Mouse (Mus musculus): ENCODE data around the gene Isy1.

Gene Isy1

DNA sequence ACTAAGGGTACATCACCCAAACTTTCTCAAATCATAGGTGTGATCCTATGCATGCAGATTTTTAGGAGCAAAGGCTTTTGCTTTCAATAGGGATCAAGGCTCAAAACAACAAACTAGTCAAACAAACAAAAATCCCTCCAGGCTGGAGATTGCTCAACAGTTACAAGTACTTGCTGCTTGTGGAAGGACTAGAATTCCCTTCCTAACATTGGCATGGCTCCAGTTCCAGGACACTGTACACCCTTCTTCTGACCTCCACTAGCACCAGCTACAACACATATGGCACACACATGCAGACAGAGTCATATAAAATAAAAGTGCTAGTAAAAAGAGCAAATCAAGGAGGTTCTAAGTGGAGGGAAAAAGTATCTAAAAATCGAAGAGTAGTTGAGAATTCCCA is 8.2 kb upstream of the Isy1 start:
- no peak for DNase-seq

GRCm38 (mm10) chr6:87845031-87845695 is 6.6 kb upstream of the Isy1 start:
- DNase-seq, result no peak

- DNase-seq, result no peak
These were observed 3.7 kb upstream of the Isy1 start for GRCm38 (mm10) chr6:87842254-87842653.

- DNase-seq, result no peak
These were observed 3.0 kb upstream of the Isy1 start for GRCm38 (mm10) chr6:87841635-87842034.

- no peak for DNase-seq
These were observed 1.3 kb upstream of the Isy1 start for GRCm38 (mm10) chr6:87839797-87840341.

DNA sequence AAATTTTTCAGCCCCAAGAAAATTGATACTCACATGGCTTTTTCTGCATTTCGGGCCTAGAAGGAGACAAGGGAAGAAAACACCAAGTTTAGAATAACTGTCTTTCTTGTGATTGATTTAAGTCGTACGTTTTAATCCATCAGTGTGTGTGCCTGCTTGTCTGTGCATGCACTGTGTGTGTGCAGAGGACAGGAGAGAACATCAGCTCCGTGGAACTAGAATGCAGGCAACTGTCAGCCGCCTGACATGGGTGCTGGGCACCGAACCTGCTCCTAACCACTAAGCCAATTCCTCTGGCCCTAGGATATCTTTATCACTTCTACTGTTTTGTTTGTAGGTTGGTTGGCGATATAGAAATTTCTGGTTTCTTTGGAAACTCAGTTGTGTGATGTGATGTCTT is 2.9 kb downstream of the Isy1 start, which contains the start of gene Gm45140:
Gm45140 (minus strand) TSS at position 101 of the 400 bp plus-strand sequence.
- DNase-seq, result no peak

- DNase-seq, result no peak
These were observed 18.2 kb downstream of the Isy1 start for GRCm38 (mm10) chr6:87820366-87820765.

DNA sequence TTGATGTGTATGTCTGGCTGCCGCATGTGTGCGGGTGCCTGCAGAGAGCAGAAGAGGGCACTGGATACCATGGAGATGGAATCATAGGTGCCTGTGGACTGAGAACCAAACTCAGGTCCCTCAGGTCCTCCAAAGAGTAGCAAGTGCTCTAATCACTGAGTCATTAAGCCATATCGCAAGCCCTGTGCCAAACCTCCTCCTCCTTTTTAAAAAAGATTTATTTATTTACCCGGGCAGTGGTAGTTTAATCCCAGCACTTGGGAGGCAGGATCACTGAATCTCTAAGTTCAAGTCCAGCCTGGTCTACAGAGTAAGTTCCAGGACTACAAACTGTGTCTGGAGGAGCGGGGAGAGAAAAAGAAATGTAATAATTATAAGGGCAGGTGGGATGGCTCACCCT is 24.1 kb downstream of the Isy1 start:
- no peak for DNase-seq

GRCm38 (mm10) chr6:87812656-87813055 is 25.9 kb downstream of the Isy1 start:
- DNase-seq, result no peak

- peak; percentile 93 to 96 for DNase-seq
These were observed 26.8 kb downstream of the Isy1 start, which contains the start of gene Rab43 for GRCm38 (mm10) chr6:87811675-87812338. Rab43 (minus strand) TSS chr6:87812164.

GRCm38 (mm10) chr6:87810713-87811669 is 27.6 kb downstream of the Isy1 start:
- DNase-seq, result peak; percentile 76 to 78

GRCm38 (mm10) chr6:87810311-87810710 is 28.3 kb downstream of the Isy1 start:
- no peak for DNase-seq

GRCm38 (mm10) chr6:87809651-87810161 is 28.9 kb downstream of the Isy1 start:
- peak in 1 of 2 experiments; percentile 41 for DNase-seq

DNA sequence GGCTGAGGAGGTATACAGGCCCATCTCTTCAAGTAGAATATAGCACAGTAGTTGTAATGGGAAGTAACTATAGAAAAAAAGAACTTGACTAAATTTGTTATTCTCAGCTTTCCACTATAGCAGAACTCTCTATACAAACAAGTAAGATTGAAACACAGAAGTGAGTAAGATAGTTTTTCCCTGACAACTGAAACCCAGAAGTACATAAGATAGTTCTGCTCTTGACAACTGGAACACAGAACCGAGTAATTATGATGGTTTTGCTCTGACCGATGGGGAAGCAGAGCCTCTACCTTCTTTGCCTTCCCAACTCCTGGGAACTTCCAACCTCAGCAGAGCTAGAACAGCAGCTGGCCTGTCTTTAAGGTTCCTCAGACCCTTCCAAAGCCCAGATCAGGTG is 29.5 kb downstream of the Isy1 start:
- DNase-seq, result no peak

- DNase-seq, result peak in 1 of 2 experiments; percentile 46
These were observed 30.1 kb downstream of the Isy1 start for GRCm38 (mm10) chr6:87808521-87808920.

GRCm38 (mm10) chr6:87807735-87808440 is 30.7 kb downstream of the Isy1 start:
- DNase-seq, result no peak

DNA sequence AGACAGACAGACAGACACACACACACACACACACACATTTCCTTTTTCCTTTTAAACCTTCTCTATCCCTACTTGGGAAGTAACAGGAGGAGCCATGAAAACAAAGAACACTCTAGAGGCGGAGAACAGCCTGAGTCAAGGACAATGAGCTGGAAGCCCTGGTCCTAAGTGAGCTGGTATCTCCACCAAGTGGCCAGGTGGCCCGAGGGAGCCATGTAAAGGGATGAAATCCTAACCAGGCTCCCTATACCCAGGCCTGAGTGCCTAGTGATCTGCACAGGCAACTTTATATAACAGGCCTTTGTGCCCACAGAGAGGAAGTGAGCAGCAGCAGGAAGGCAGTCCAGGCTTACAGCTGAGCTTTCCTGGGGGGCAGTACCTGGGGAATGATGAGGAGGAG is 31.7 kb downstream of the Isy1 start:
- no peak for DNase-seq

- DNase-seq, result no peak
These were observed 32.6 kb downstream of the Isy1 start for GRCm38 (mm10) chr6:87806028-87806427.

DNA sequence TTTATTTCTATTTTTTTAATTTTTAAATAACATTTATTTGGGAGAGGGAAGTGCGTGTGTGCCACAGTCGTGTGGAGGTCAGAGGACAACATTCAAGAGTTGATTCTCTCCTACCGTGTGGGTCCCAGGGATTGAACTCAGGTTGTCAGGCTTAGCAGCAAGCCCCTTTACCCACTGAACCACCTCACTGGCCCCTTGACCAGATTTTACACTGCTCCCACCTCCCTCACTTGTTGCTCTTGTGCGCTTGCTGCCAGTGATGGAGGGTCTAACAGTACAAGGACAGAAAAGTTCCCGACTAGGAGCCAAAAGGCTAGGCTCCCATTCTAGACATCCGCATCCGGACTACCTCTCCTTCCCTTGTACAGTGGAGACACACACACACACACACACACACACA is 33.1 kb downstream of the Isy1 start:
- no peak for DNase-seq

- no peak for DNase-seq
These were observed 33.7 kb downstream of the Isy1 start for GRCm38 (mm10) chr6:87804886-87805285.

DNA sequence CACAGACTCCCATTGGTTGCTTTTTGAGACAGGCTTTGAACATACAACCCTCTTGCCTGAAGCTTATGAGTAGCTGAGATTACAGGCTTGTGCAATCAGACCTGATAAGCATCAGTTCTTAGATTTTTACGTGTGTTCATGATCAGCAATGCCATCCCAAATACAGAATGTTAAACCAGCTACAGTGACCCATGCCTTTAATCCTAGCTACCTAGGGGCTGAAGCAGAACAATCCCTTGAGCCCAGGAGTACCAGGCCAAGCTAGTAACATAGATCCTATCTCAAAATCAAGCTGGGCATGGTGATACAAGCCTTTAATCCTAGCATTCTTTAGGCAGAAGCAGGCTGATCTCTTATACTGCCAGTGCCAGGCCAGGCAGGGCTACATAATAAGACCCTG is 34.6 kb downstream of the Isy1 start:
- DNase-seq, result no peak

GRCm38 (mm10) chr6:87802462-87802861 is 36.1 kb downstream of the Isy1 start:
- no peak for DNase-seq
